Mouse (Mus musculus) fat pad, adult 2 months (tissue): ENCODE results near the gene Proca1.
A peak's percentile ranks its signal among the peaks of the same experiment; 100 is the strongest.

ENCODE experiments used
- DNase-seq: peaks from one replicate; pipeline ENCODE4 v3.0.0-alpha.2; 2011; ENCODE audit warnings: low read depth, low spot score; ENCODE audit errors: extremely low read depth

Proca1 gene

DNA sequence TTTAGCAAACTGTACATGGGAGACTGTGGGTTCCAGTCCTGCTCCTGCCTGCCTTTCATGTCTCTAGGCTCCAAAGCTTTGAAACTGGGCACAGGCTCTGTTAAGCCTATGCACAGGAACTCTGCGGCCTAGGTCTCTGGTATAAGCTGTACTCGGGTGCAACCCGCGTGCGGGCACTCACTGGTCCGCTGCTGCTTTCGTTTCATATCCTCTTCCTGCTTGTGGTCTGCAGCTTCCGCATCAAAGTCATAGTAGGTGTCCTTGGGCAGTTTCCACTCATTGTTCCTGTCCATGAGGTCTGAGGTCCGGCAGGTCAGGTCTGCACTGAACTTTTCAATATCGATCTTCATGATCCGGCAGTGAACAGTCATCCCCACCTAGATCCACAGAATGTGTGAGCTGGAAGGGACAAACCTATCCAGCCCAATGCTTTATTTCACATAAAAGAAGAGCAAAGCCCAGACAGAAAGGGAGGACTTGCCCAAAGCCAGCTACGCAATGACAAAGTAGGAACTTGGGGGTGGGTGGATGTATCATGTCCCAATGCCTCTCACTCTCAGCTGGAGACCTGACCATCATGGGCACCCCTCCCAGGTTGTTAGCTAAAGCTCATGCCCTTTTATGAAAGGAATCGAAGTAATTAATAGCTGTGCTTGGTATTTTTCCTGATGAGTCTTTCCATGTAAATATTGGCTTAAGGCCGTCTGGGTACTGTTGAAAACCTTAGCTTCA is 20.1 kb downstream of the Proca1 start:
- no peak for DNase-seq

DNA sequence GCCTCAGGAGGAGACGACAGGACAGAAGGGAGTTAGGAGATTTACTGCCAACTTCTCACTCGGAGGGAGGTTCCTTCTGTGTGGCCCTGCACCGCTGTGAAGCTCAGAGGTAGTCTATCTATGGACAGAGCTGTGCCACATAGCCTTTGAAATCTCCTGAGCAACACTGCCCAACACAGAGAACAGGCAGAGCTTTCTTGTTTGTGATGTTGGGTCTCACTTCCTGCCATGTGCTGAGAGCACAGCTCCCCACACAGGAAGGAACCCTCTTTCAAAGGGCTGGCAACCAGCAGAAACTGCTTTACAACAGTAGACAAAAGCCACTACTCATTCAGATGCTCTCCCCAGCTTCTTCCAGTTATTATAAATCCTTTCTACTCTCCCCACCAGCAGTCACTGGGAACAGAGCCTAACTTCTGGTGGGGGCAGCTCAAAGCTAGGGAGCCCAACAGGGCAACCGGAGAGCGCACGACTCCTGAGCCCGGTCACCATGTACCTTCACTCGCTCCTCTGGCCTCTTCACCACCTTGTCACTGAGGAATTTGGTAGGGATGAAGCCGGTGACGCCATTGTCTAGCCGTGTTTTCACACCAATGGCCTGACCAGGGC is 22.6 kb downstream of the Proca1 start:
- DNase-seq = no peak

DNA sequence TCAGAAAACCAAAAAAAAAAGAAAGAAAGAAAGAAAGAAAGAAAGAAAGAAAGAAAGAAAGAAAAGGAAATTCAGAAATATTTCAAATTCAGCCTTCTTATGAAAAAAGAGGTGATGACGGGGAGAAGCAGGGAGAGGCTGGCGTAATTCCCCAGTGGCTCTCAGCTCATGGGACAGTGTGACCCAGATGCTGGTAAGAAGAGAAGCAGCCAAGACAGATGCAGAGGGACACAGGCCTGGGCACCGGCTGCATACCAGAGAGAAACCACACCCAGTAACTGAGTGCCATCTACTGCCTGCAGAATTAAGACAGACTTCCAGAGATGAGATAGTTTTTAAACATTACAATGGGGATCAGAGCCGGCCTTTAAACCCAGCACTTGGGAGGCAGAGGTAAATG is 30.4 kb downstream of the Proca1 start:
- no peak for DNase-seq

DNA sequence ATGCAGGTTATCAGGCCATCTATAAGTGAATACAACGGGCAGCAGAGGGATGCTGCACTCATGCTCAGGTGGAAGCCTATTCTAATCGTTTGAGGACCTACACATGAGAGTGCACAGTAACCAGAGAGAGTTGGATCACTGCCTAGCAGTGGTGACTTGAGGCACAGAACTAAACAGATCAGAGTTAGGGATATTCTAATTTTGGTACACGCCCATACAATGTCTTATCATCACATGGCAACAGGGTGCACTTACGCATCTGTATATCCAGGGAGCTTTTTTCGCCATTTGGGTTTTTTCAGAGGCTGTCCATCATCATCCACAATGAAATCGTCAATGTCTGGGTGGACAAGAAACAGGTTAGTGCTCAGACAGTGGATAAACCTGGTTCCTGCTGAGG is 38.3 kb downstream of the Proca1 start:
- DNase-seq = no peak

DNA sequence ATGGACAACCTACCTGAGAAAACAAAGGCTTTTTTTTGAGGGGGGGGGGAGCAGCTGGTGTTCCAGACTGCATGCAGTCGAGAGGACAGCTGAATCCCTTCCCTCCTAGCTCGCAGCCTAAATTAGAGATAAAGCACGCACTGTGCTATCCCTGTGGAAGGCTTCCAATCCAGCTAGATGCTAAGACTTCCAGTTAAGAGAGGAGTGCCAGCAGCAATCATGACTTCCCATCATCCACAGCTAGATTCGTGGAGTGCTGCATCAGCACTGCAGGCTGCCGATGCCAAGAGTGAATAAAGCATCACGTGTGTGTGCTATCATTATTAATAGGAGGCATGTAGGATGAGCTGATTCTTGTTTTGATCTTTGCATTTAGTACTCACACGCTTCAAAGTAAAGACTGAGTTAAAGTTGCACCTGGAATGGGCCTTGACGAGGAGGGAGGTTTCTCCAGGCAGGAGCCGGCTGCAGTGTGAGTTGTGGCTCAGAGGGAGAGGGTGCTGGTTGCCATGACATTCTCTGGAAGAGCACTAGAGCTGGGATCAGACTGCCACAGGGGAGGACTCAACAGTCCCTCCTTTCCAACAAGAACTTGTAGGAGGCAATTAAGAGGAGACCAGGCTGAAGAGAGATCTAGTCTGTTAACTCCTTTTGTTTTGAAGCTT is 47.1 kb downstream of the Proca1 start:
- no peak for DNase-seq

DNA sequence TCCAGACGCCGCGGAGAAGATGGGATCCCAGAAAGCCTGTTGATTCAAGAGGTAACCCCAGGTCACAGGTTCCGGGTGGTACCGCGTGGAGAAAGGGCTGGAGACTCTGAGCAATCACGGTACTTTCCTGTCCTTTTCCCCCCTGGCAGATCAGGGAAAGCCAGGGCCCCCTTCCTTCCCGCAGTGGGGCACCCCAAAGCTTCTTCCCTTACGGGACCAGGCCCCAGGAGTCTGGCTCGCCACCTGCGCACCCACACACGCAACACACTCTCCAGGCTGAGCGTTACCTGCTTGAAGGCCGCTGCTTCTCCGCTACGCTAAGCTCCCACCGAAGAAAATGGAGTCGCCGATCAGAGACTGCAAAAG is 52.1 kb downstream of the Proca1 start:
- no peak for DNase-seq

DNA sequence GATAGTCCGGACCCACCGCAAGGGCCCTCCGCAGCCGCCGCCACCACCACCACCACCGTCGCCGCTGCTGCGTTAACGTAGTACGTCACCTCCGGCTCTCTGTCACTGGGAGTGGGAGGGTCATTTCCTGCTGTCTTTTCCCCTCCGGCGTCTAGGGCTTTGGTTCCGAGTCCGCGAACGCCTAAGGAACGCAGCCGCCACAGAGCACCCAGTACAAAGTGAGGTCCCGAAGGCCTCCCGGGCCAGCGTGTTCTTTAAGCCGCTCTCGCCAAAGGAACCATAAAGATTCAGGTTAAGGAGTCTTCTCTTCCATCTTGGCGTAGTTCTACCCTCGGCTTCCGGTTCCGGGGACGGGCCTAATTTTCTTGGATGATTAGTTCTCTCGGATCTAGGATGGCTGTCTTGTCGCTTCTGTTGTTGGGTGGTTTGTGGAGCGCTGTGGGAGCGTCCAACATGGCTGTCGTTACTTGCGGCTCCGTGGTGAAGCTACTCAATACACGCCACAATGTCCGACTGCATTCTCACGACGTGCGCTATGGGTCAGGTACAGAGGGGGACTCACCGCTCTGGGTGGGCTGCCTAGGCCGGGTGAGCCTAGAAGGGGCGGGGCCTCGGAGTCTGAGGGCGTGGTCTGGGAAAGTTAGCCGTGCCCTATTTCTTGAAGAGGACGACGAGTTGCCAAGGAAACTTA is 52.6 kb downstream of the Proca1 start, which contains the start of the genes Sdf2 and Supt6:
Sdf2 (plus strand) TSS at position 120 of the 691 bp plus-strand sequence.
Supt6 (minus strand) TSS at position 361 of the 691 bp plus-strand sequence.
- no peak for DNase-seq

DNA sequence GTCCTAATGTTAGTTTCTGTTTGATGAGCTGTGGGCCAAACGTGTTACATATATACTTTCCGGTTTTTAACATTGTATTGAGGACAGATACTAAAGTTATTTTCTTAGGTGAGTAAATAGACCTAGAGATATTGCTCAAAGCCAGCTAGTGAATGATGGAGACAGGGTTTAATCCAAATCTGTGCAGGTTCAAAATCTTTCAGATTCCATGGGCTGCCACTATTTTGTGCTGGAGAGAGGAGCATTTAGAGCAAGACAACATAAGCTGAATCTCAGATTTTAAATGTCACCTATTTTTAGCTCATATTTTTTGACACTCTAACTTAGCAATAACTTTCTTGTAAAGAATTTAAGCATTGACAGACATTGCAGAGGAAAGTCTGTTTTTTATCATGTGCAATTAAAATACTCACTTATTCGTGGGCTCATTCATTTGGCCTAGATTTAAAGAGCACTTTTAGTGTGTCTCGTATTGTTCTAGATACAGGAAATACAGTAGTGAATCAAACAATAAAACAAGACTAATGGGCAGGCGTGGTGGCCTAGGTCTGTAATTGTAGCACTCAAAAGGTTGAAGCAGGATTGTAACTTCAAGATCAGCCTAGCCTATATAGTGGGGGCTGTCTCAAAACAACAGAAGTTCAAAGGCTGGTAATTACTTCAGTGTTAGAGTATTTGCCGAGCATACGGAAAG is 53.3 kb downstream of the Proca1 start:
- no peak for DNase-seq

DNA sequence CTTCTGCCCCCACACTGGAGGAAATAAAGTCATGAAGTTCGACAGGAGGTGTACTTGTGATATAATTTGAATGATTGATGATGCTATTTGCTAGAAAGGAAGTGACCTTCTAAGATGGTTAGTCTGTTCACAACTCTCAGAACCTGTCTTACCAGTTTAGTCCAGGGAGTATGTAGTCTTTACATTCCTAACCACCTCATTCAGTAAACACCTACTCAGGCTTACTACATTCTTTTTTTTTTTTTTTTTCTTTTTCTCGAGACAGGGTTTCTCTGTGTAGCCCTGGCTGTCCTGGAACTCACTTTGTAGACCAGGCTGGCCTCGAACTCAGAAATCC is 53.8 kb downstream of the Proca1 start:
- DNase-seq = peak; percentile 64

DNA sequence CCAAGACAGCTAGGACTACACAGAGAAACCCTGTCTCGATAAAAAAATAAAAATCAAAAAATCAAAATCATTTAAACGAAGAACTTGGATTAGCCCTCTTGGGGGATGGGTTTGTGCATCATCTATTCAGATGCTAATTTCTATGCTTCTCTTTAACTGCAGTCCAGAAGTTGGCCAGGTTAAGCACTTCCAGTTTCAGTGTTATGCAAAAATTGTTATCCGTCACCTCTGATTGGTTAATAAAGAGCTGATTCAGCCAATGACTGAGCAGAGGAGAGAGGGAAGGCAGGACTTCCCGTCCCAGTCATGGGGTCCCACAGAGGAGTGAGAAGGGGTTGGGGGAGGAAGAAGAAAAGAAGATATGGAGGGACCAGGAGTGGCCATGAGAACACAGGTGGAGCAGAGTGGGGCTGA is 54.5 kb downstream of the Proca1 start:
- no peak for DNase-seq
